Mouse (Mus musculus) liver, adult 2 months (tissue): ENCODE results near the gene Zrsr2. TPM values are rescaled to one million over a fixed set of nuclear protein-coding genes. Genes with fewer than 3 reads are reported as not detected.

Experiments
- DNase-seq: peaks from one replicate; pipeline ENCODE4 v3.0.0-alpha.2; 2011; ENCODE audit warnings: low read depth, low spot score; ENCODE audit errors: extremely low read depth
- H3K27ac ChIP-seq: fragments of 200-500 bp; replicated peaks from 2 replicates; pipeline ENCODE4 v1.5.1; 2012; ENCODE audit warnings: low read depth, mild to moderate bottlenecking, control low read depth, inconsistent platforms, low read length; ENCODE audit not compliant: insufficient read depth
- H3K27me3 ChIP-seq: fragments of 200-500 bp; 2 replicates; pipeline ENCODE4 v1.6.1; 2012; ENCODE audit warnings: mild to moderate bottlenecking, moderate library complexity, low read length, inconsistent platforms; ENCODE audit not compliant: control insufficient read depth, insufficient read depth
- H3K36me3 ChIP-seq: fragments of 200-500 bp; 2 replicates; pipeline ENCODE4 v1.6.1; 2012; ENCODE audit warnings: low read length, inconsistent platforms; ENCODE audit not compliant: control insufficient read depth, insufficient read depth
- H3K4me1 ChIP-seq: fragments of 200-500 bp; 2 replicates; pipeline ENCODE4 v1.6.1; 2011; ENCODE audit warnings: low read length; ENCODE audit not compliant: control insufficient read depth, insufficient read depth
- H3K4me3 ChIP-seq: fragments of 200-500 bp; 2 replicates; pipeline ENCODE4 v1.5.1; 2011; ENCODE audit warnings: low read depth, mild to moderate bottlenecking, control low read depth, low read length, moderate library complexity; ENCODE audit not compliant: insufficient read depth
- H3K79me2 ChIP-seq: fragments of 200-500 bp; 2 replicates; pipeline ENCODE4 v1.6.1; 2012; ENCODE audit warnings: inconsistent platforms, mild to moderate bottlenecking, low read length, moderate library complexity; ENCODE audit not compliant: control insufficient read depth, insufficient read depth
- H3K9ac ChIP-seq: fragments of 200-500 bp; 2 replicates; pipeline ENCODE4 v1.6.1; 2012; ENCODE audit warnings: low read depth, mild to moderate bottlenecking, control low read depth, inconsistent platforms, low read length
- CTCF ChIP-seq: fragments of 200-500 bp; IDR thresholded peaks from 2 replicates; pipeline ENCODE4 v1.5.1; 2011; ENCODE audit warnings: low read depth, low read length, control low read depth
- POLR2A ChIP-seq: fragments of 200-500 bp; IDR thresholded peaks from 2 replicates; pipeline ENCODE4 v1.6.1; 2011; ENCODE audit warnings: low read length, control low read depth; ENCODE audit not compliant: insufficient read depth; ENCODE audit errors: extremely low read depth
- WGBS: fragments of 180-500 bp; shearing (Covaris S2); methylation state at CpG from one replicate; pipeline ENCODE4 v1.1.7; 2018; 5-methylcytosine and 5-hydroxymethylcytosine counted together
- polyA plus RNA-seq: library from polyadenylated mRNA; depleted of rRNA; stranded (reverse); fragments of >200 nt; gene quantifications from 2 replicates; pipeline ENCODE4 v1.2.3, GENCODE M21; 2012; rRNA removed
- total RNA-seq: library from RNA; depleted of rRNA; stranded (reverse); fragments of >200 nt; gene quantifications from 2 replicates; pipeline ENCODE4 v1.2.3, GENCODE M21; 2014; rRNA removed

Zrsr2 gene
- total and polyA plus RNA-seq, 2 experiments = 4.9 to 6.7 TPM

DNA sequence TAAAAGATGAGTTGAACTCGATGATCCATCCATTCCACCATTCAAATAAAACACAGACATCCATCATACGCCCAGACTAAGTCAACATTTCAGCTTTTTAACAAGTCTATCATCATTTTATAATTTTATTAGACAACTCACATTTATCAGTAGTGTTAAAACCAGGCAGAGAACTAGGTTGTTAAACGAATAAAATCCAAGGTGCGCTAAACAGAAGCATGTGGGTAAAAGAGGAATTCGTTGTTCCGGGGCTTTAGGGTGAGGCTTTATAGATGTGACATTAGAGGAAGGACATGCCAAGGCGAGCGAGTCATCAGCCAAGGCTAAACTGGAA lies 50.5 kb downstream of the Zrsr2 start:
- H3K79me2 ChIP-seq = no peaks in the 10 kb centered on the region
- no peak overlapping the region for H3K27ac ChIP-seq
- 5% methylated on average over 8 of the region's 8 CpGs for WGBS

DNA sequence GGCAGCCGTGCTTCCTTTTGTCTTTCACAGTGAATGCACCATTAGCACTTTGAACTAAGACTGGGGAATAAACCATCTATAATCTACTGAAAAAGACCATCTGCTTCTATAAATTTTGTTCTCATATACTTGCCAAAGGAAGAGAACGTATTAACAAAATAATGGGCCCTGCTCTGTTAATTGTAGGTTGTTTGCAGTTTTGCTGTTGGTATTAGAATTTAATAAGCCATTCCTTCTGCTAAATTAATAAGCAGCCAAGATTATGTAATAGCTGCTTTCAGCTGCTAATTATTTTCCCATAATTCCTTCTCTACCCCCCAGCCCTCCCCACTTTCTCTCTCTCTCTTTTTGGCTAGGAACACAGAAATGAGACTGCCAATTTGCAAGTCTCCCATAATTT lies 51.6 kb downstream of the Zrsr2 start:
- no peaks in the 10 kb centered on the region for H3K79me2 ChIP-seq
- no peak overlapping the region for H3K9ac ChIP-seq
- no peaks in the 10 kb centered on the region for H3K4me1 ChIP-seq
- no peak for DNase-seq
- H3K4me3 ChIP-seq = no peak overlapping the region
- 87% methylated on average over 2 of the region's 2 CpGs for WGBS
- H3K27ac ChIP-seq = no peak overlapping the region
- H3K36me3 ChIP-seq = no peaks in the 10 kb centered on the region
- no peak for TF ChIP-seq POLR2A
- TF ChIP-seq CTCF = no peak
- no peaks in the 10 kb centered on the region for H3K27me3 ChIP-seq

More for the DNA sequence above, 50.5 kb downstream of the Zrsr2 start:
- Histone ChIP-seq H3K4me1 (no peaks in the 10 kb centered on the region), H3K27me3 (no peaks in the 10 kb centered on the region), H3K9ac (no peak overlapping the region), H3K36me3 (no peaks in the 10 kb centered on the region), H3K4me3 (peak overlapping the region; percentile 92)
- DNase-seq = no peak
- TF ChIP-seq POLR2A (no peak), CTCF (no peak)

GRCm38 (mm10) chrX:163899431-163900020 lies 58.9 kb downstream of the Zrsr2 start:
- Histone ChIP-seq H3K27ac (no peak overlapping the region), H3K9ac (no peak overlapping the region), H3K4me1 (no peaks in the 10 kb centered on the region), H3K79me2 (no peaks in the 10 kb centered on the region), H3K36me3 (no peaks in the 10 kb centered on the region), H3K27me3 (no peaks in the 10 kb centered on the region), H3K4me3 (no peak overlapping the region)
- WGBS = 67% methylated on average over 5 of the region's 5 CpGs
- TF ChIP-seq CTCF = no peak
- no peak for DNase-seq

DNA sequence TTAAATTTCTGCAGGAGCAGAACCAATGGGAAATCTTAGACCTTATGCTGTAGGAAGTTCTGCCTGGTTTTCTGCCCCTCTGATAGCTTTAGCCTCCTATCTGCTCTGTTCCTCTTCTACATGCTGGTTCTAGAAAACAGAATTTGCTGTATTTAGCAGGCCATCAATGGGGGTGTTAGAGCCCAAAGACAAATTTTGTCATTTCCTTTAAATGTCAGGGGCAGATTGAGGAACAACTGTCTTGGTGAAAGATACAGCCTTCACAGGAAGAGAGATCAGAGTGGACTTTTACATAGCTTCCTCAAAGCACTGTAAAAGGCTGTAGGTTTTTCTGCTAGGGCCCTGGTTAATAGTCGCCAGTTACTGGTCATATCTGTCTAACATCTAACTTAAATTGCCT lies 61.1 kb downstream of the Zrsr2 start:
- no peak for TF ChIP-seq POLR2A
- TF ChIP-seq CTCF = no peak
- H3K9ac ChIP-seq = no peak overlapping the region
- no peaks in the 10 kb centered on the region for H3K27me3 ChIP-seq
- 65% methylated on average over 1 of the region's 1 CpGs for WGBS
- H3K4me3 ChIP-seq = no peak overlapping the region
- no peaks in the 10 kb centered on the region for H3K4me1 ChIP-seq
- no peak overlapping the region for H3K27ac ChIP-seq
- no peaks in the 10 kb centered on the region for H3K36me3 ChIP-seq
- no peak for DNase-seq
- H3K79me2 ChIP-seq = no peaks in the 10 kb centered on the region

- WGBS = 94% methylated on average over 4 of the region's 4 CpGs
- DNase-seq = no peak
- no peak overlapping the region for H3K9ac ChIP-seq
- H3K79me2 ChIP-seq = no peaks in the 10 kb centered on the region
- H3K27me3 ChIP-seq = no peaks in the 10 kb centered on the region
- no peaks in the 10 kb centered on the region for H3K4me1 ChIP-seq
- H3K36me3 ChIP-seq = no peaks in the 10 kb centered on the region
- TF ChIP-seq POLR2A (no peak), CTCF (no peak)
- no peak overlapping the region for H3K27ac ChIP-seq
- no peak overlapping the region for H3K4me3 ChIP-seq
Observed at GRCm38 (mm10) chrX:163885539-163885981, 72.9 kb downstream of the Zrsr2 start.

Other genes starting within 250 kb of the Zrsr2 start
- not detected in 2 replicates for gene Rnf138rt1, start 197.3 kb downstream of the Zrsr2 start, total RNA-seq
- gene Rnf138rt1, start 197.3 kb downstream of the Zrsr2 start, polyA plus RNA-seq = not detected in 2 replicates
- 2.4 and 2.7 TPM in 2 replicates for gene Ap1s2, start 49.6 kb downstream of the Zrsr2 start, total RNA-seq
- gene Ap1s2, start 49.6 kb downstream of the Zrsr2 start, polyA plus RNA-seq = 0.19 and 0.26 TPM in 2 replicates
- gene Car5b, start 69.3 kb upstream of the Zrsr2 start, total RNA-seq = 2.1 and 2.9 TPM in 2 replicates
- 0.91 and 1.2 TPM in 2 replicates for gene Car5b, start 69.3 kb upstream of the Zrsr2 start, polyA plus RNA-seq
- gene Siah1b, start 117.8 kb upstream of the Zrsr2 start, total RNA-seq = 0.83 and 1.3 TPM in 2 replicates
- gene Siah1b, start 117.8 kb upstream of the Zrsr2 start, polyA plus RNA-seq = 2.0 and 2.2 TPM in 2 replicates
- gene Cltrn, start 130.2 kb upstream of the Zrsr2 start, total RNA-seq = 0.40 TPM in 1 of 2 replicates, not detected in the other
- gene Cltrn, start 130.2 kb upstream of the Zrsr2 start, polyA plus RNA-seq = not detected in 2 replicates
- gene Ace2, start 180.7 kb upstream of the Zrsr2 start, total RNA-seq = 0.18 and 0.47 TPM in 2 replicates
- gene Ace2, start 180.7 kb upstream of the Zrsr2 start, polyA plus RNA-seq = 0.10 and 0.23 TPM in 2 replicates